10 mouse cellular contexts compared by ENCODE assay signal in the genomic region with DNA sequence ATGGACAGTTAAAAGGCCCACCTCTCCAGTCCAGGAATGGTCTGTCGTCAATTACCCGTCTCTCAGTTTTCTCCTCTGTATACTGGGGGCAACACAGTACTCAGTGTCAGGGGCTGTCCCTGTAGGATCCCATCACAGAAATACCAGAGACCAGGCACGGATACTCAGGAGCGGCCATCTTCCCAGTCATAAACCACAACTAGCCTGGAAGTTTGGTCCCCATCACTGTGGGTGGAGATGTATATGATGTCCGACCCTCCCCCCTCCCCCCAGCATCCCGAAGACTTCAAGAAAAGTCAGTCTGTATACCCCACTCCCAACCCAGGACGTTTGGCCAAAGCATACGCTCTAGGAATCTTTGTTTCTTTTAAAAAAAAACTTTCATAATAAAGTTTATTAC. TPM values are rescaled to one million over a fixed set of nuclear protein-coding genes. Genes with fewer than 3 reads are reported as not detected.
DNase-seq lines count a peak whose midpoint lies in the region; ATAC-seq and TF ChIP-seq lines count a peak whose summit lies in the region.
"Had no signal": no experiment of that assay in that cellular context is flagged by ENCODE, and none has a peak within 500 bp of the region (broad histone marks: within the 10 kb centered on the region; RNA-seq: fewer than 3 reads in every experiment).

No protein-coding gene starts in this region.

- no peak for DNase-seq in heart, adult 9 months (ENCODE audit: low spot score in 2 of 2)
- DNase-seq in testis, postnatal 14 days (ENCODE audit: low spot score), result no peak
- DNase-seq in limb, embryonic 14.5 days (ENCODE audit: low spot score), result no peak
- DNase-seq in thymus, postnatal 10 days (ENCODE audit: low spot score in 2 of 2), result no peak
- no peak for DNase-seq in left cerebral cortex, postnatal 10 days (ENCODE audit: extremely low spot score in 1 of 2, low spot score in 2 of 2)
- DNase-seq: kidney, adult 11 months; right cerebral cortex, adult 18-20 months had no signal

- no peaks in the 10 kb centered on the region for H3K27me3 ChIP-seq in heart, embryonic 14.5 days (ENCODE audit: control insufficient read depth, insufficient read depth, low read length)
- H3K27me3 ChIP-seq in testis, adult 2 months (ENCODE audit: control insufficient read depth, insufficient read depth, low read length), result no peaks in the 10 kb centered on the region
- H3K27me3 ChIP-seq in limb, embryonic 14.5 days (ENCODE audit: control insufficient read depth, insufficient read depth, low read length), result no peaks in the 10 kb centered on the region

- WGBS in heart, embryonic 14.5 days, result 69% methylated on average over 8 of the region's 8 CpGs
- WGBS in limb, embryonic 14.5 days, result 47% methylated on average over 8 of the region's 8 CpGs

- intact Hi-C loops in left cerebral cortex, postnatal 10 days (cut with DNase I), result no loop called here

- peaks cover 33 to 56% of the 10 kb centered on the region in 2 experiments for H3K4me1 ChIP-seq in heart, embryonic 14.5 days (ENCODE audit: control insufficient read depth in 2 of 2, insufficient read depth in 2 of 2, low read length in 2 of 2)
- H3K4me1 ChIP-seq in testis, adult 2 months (ENCODE audit: control insufficient read depth, insufficient read depth, low read length), result peaks cover 12% of the 10 kb centered on the region
- H3K4me1 ChIP-seq in limb, embryonic 14.5 days (ENCODE audit: control insufficient read depth, insufficient read depth, low read length), result peaks cover 39% of the 10 kb centered on the region

- peak overlapping the region; percentile 94 for H3K4me2 ChIP-seq in heart, embryonic 14.5 days (ENCODE audit: low read length)
- H3K4me2 ChIP-seq in limb, embryonic 14.5 days (replicated peaks; ENCODE audit: low read depth, low read length, severe bottlenecking), result peak overlapping the region; percentile 89

- TF ChIP-seq POLR2A in testis, adult 2 months (IDR thresholded peaks at IDR 0.05; ENCODE audit: control insufficient read depth, low read depth, low read length), result no peak
- no peak for TF ChIP-seq POLR2A in limb, embryonic 14.5 days (IDR thresholded peaks at IDR 0.05; ENCODE audit: borderline replicate concordance, extremely low read depth, insufficient read depth, insufficient read length)

- ATAC-seq in heart, embryonic 14.5 days (ENCODE audit: insufficient number of reproducible peaks, insufficient read depth, low FRiP score, low read depth), result no peak
- no peak for ATAC-seq in limb, embryonic 14.5 days (ENCODE audit: low FRiP score, low read depth)
- no peak for ATAC-seq in megakaryocyte progenitor cell, adult 5-6 weeks (replicated peaks; ENCODE audit: poor library complexity)

- H3K9ac ChIP-seq in heart, embryonic 14.5 days (ENCODE audit: low read length), result peak overlapping the region; percentile 89
- no peak overlapping the region; the same call in 1 of the 2 replicates for H3K9ac ChIP-seq in limb, embryonic 14.5 days (ENCODE audit: low read depth, low read length, severe bottlenecking)

- no peak overlapping the region; a peak in 1 of 4 replicates for H3K27ac ChIP-seq in heart, embryonic 14.5 days (replicated peaks in 1 of 2; ENCODE audit: control insufficient read depth in 1 of 2, insufficient read depth in 1 of 2, low read depth in 2 of 2, low read length in 2 of 2)
- H3K27ac ChIP-seq in testis, adult 2 months (ENCODE audit: control insufficient read depth, insufficient read depth, low read depth, low read length), result no peak overlapping the region
- H3K27ac ChIP-seq in limb, embryonic 14.5 days (replicated peaks; ENCODE audit: low read depth, low read length), result no peak overlapping the region

- TF ChIP-seq CTCF in testis, adult 2 months (IDR thresholded peaks at IDR 0.05; ENCODE audit: control insufficient read depth, insufficient read depth, insufficient replicate concordance, low read depth, low read length), result no peak

- no peaks in the 10 kb centered on the region for H3K9me3 ChIP-seq in heart, embryonic 14.5 days (ENCODE audit: control insufficient read depth, low read length)
- H3K9me3 ChIP-seq in limb, embryonic 14.5 days (ENCODE audit: control insufficient read depth, low read length), result no peaks in the 10 kb centered on the region

- no peaks in the 10 kb centered on the region for H3K36me3 ChIP-seq in heart, embryonic 14.5 days (ENCODE audit: control insufficient read depth, insufficient read depth, low read length)
- no peaks in the 10 kb centered on the region for H3K36me3 ChIP-seq in testis, adult 2 months (ENCODE audit: control insufficient read depth, insufficient read depth, low read length)
- H3K36me3 ChIP-seq in limb, embryonic 14.5 days (ENCODE audit: control insufficient read depth, insufficient read depth, low read length), result peaks cover 12% of the 10 kb centered on the region

- peak overlapping the region in 1 of 2 experiments; percentile 81; a peak in 1 of 4 replicates for H3K4me3 ChIP-seq in heart, embryonic 14.5 days (ENCODE audit: control insufficient read depth in 1 of 2, insufficient read depth in 1 of 2, low read depth in 1 of 2, low read length in 2 of 2)
- H3K4me3 ChIP-seq in testis, adult 2 months (ENCODE audit: control insufficient read depth, low read depth, low read length), result peak overlapping the region; percentile 56
- peak overlapping the region; percentile 84 for H3K4me3 ChIP-seq in limb, embryonic 14.5 days (replicated peaks; ENCODE audit: low read length)

RNA-seq across cellular contexts. Expression of a gene that starts 1.9 kb away (rescaled TPM):
- 4.0 and 4.3 TPM in 2 replicates for polyA plus RNA-seq in heart, embryonic 14.5 days (2014; fragmentation: Nextera tagmentation; extraction: Ambion mirVana)
- polyA plus RNA-seq in testis, adult 2 months (2012; rRNA removed), result 4.0 and 5.2 TPM in 2 replicates
- 13.8 and 18.5 TPM in 2 replicates for polyA plus RNA-seq in limb, embryonic 14.5 days (2012; rRNA removed)
- 16.6 and 17.8 TPM in 2 replicates for polyA plus RNA-seq in limb, embryonic 14.5 days (2014; fragmentation: Nextera tagmentation; extraction: Ambion mirVana)
- total RNA-seq in megakaryocyte progenitor cell, adult 5-6 weeks (2015), result 0.39 and 0.59 TPM in 2 replicates
- 0.64 and 1.4 TPM in 2 replicates for total RNA-seq in megakaryocyte progenitor cell, adult 5-6 weeks (2017)
- total RNA-seq in left cerebral cortex, postnatal 10 days (2021), result 1 to 10 TPM; 1.3 to 1.5 TPM

RNA-seq across cellular contexts. Expression of a gene that starts 5.0 kb away (rescaled TPM):
- not detected in 2 replicates for polyA plus RNA-seq in heart, embryonic 14.5 days (2014; fragmentation: Nextera tagmentation; extraction: Ambion mirVana)
- polyA plus RNA-seq in testis, adult 2 months (2012; rRNA removed), result 28,810 and 28,975 TPM in 2 replicates
- polyA plus RNA-seq in limb, embryonic 14.5 days (2012; rRNA removed), result not detected in 2 replicates
- not detected in 2 replicates for polyA plus RNA-seq in limb, embryonic 14.5 days (2014; fragmentation: Nextera tagmentation; extraction: Ambion mirVana)
- total RNA-seq in megakaryocyte progenitor cell, adult 5-6 weeks (2015), result not detected in 2 replicates
- not detected in 2 replicates for total RNA-seq in megakaryocyte progenitor cell, adult 5-6 weeks (2017)
- not detected for total RNA-seq in left cerebral cortex, postnatal 10 days (2021)

RNA-seq across cellular contexts. Expression of a gene that starts 7.3 kb away (rescaled TPM):
- polyA plus RNA-seq in heart, embryonic 14.5 days (2014; fragmentation: Nextera tagmentation; extraction: Ambion mirVana), result not detected in 2 replicates
- polyA plus RNA-seq in testis, adult 2 months (2012; rRNA removed), result 521 and 620 TPM in 2 replicates
- polyA plus RNA-seq in limb, embryonic 14.5 days (2012; rRNA removed), result not detected in 2 replicates
- polyA plus RNA-seq in limb, embryonic 14.5 days (2014; fragmentation: Nextera tagmentation; extraction: Ambion mirVana), result not detected in 2 replicates
- total RNA-seq in megakaryocyte progenitor cell, adult 5-6 weeks (2015), result not detected in 2 replicates
- not detected in 2 replicates for total RNA-seq in megakaryocyte progenitor cell, adult 5-6 weeks (2017)
- total RNA-seq in left cerebral cortex, postnatal 10 days (2021), result not detected

RNA-seq across cellular contexts. Expression of a gene that starts 12.5 kb away (rescaled TPM):
- not detected in 2 replicates for polyA plus RNA-seq in heart, embryonic 14.5 days (2014; fragmentation: Nextera tagmentation; extraction: Ambion mirVana)
- polyA plus RNA-seq in testis, adult 2 months (2012; rRNA removed), result 18,395 and 18,587 TPM in 2 replicates
- polyA plus RNA-seq in limb, embryonic 14.5 days (2012; rRNA removed), result not detected in 2 replicates
- polyA plus RNA-seq in limb, embryonic 14.5 days (2014; fragmentation: Nextera tagmentation; extraction: Ambion mirVana), result not detected in 2 replicates
- total RNA-seq in megakaryocyte progenitor cell, adult 5-6 weeks (2015), result not detected in 2 replicates
- not detected in 2 replicates for total RNA-seq in megakaryocyte progenitor cell, adult 5-6 weeks (2017)
- total RNA-seq in left cerebral cortex, postnatal 10 days (2021), result not detected

RNA-seq across cellular contexts. Expression of a gene that starts 22.2 kb away (rescaled TPM):
- not detected in 2 replicates for polyA plus RNA-seq in heart, embryonic 14.5 days (2014; fragmentation: Nextera tagmentation; extraction: Ambion mirVana)
- polyA plus RNA-seq in testis, adult 2 months (2012; rRNA removed), result 15,156 and 19,194 TPM in 2 replicates
- polyA plus RNA-seq in limb, embryonic 14.5 days (2012; rRNA removed), result not detected in 2 replicates
- not detected in 2 replicates for polyA plus RNA-seq in limb, embryonic 14.5 days (2014; fragmentation: Nextera tagmentation; extraction: Ambion mirVana)
- not detected in 2 replicates for total RNA-seq in megakaryocyte progenitor cell, adult 5-6 weeks (2015)
- not detected in 2 replicates for total RNA-seq in megakaryocyte progenitor cell, adult 5-6 weeks (2017)
- total RNA-seq in left cerebral cortex, postnatal 10 days (2021), result not detected

Comparison
In these comparisons a context has a peak if more than half of its experiments do, and no peak if none do; other contexts are left out.
1. RNA of a gene that starts 5.0 kb away (polyA plus RNA-seq): 28,810 to 28,975 TPM in testis, adult 2 months; not detected in limb, embryonic 14.5 days and not detected in heart, embryonic 14.5 days; every median in the first group is over 1,000 times any median in the second.
2. RNA of a gene that starts 7.3 kb away (polyA plus RNA-seq): 521 to 620 TPM in testis, adult 2 months; not detected in heart, embryonic 14.5 days and not detected in limb, embryonic 14.5 days; every median in the first group is over 100 times any median in the second.